Mouse (Mus musculus) erythroblast, embryonic 14.5 days (primary cell): ENCODE measurements around the gene Bcas1.

Experiments
- GATA1 ChIP-seq: IDR thresholded peaks from 2 replicates; pipeline ENCODE4 v1.6.1; 2012; ENCODE audit warnings: low read length, inconsistent platforms, mixed read lengths
- TAL1 ChIP-seq: IDR thresholded peaks from 3 replicates; pipeline ENCODE4 v1.6.1; 2012; ENCODE audit warnings: low read length, inconsistent platforms, mixed read lengths

GRCm38 (mm10) chr2:170461652-170462051, 34.0 kb upstream of the Bcas1 start:
- TF ChIP-seq GATA1 (no peak), TAL1 (no peak)
